Mouse (Mus musculus) gastrocnemius, adult 8-10 months (tissue): ENCODE results near the gene Flg. TPM values are rescaled to one million over a fixed set of nuclear protein-coding genes. Genes with fewer than 3 reads are reported as not detected.

Experiments used
- DNase-seq, 2 experiments: peaks; one replicate each; pipeline ENCODE4 v3.0.0; 2022; ENCODE audit warnings: low spot score in 2 of 2
- total RNA-seq, 4 experiments: library from RNA; stranded (reverse); gene quantifications; 2 replicates each; pipeline ENCODE4 v1.2.4; 2022

Gene Flg
- not detected for total RNA-seq

DNA sequence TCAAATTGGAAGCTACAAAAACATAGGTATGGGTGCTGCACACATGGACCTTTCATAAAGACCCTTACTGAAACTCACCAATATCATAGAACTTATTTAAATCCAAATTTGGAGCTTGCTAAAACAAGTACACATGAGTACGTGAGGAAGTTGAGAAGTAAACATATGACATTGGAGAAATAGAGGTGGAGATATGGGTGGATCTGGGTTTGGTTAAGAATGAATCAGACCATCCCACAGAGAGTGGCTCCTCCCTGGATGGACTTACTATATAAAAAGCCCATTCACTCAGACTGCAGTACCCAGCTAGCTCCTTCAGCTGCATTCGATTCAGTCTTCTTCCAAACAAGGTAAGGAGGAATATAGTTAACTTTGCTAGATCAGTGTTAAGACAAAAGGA is at the start of gene Flg:
Flg (plus strand) TSS at position 301 of the 400 bp plus-strand sequence.
- no peak for DNase-seq

DNA sequence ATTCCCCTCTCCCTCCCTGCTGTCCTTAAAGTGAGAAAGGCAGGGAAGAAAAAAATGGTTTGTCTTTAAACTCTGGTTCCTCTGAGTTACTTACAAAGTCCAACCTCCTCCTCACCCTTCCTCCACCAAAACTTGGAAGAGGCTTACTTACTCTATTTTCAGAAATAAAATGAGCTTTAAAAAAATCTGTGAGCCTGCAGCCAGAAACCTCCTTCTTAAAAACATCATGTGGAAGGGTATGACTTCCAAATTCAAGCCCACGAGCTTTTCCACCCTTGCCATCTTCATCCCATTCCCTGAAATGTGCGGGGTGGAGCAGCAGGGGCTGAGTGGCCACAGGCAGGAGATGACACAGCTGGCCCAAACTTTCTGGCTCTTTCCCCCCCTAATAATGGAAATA is 24.2 kb downstream of the Flg start:
- DNase-seq: no peak

DNA sequence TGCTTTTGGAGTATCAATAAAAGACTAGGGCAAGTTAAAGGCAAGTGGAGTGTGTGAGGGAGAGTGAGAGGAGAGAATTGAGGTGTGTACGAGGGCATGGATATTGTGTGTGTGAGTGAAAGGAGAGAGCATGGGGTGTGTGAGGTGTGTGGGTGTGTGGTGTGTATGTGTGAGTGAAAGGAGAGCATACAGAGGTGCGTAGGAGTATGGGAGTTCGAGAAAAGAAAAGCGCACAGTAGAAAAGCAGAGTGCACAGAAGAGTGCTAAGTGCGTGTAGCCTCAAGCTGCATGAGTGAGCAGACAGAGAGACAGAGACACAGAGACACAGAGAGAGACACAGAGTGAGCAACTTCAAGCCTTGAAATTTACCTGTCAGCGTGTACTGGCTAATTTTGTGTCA is 26.5 kb downstream of the Flg start:
- no peak for DNase-seq

- no peak for DNase-seq
Observed at GRCm38 (mm10) chr3:93301896-93302295, 28.6 kb downstream of the Flg start.

- no peak for DNase-seq
Observed at GRCm38 (mm10) chr3:93306142-93306541, 32.8 kb downstream of the Flg start.

- DNase-seq: no peak
Observed at GRCm38 (mm10) chr3:93311371-93311770, 38.0 kb downstream of the Flg start.

- DNase-seq: no peak
Observed at GRCm38 (mm10) chr3:93314388-93314787, 41.1 kb downstream of the Flg start.

- DNase-seq: no peak
Observed at GRCm38 (mm10) chr3:93319449-93319848, 46.1 kb downstream of the Flg start, which contains the start of gene Hrnr. TSS of gene Hrnr (plus strand) at chr3:93319749.

DNA sequence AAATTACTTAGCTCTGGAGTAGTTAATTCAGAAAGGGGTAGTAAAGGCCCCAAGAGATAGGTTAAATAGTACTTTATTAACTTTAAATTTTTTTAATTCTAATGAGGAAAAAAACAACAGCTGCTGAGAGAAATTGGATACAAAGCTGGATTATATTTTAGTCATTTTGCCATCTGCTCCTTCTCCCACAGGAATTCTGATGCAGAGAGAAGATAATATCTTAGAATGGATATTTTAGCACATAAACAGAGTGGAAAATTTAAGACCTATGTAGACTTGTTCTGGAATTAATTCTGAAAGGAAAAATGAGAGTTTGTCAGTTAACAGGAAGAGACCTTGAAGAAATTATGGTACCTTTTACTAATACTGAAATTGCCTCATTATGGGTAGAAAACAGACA is 64.4 kb downstream of the Flg start:
- no peak for DNase-seq

GRCm38 (mm10) chr3:93340021-93340420 is 66.7 kb downstream of the Flg start:
- DNase-seq: no peak

Other genes starting within 250 kb of the Flg start
- gene Gm4858, start 204.7 kb upstream of the Flg start, total RNA-seq: not detected
- gene Crnn, start 128.7 kb upstream of the Flg start, total RNA-seq: not detected
- gene Flg2, start 76.2 kb upstream of the Flg start, total RNA-seq: not detected
- gene Hrnr, start 46.2 kb downstream of the Flg start, total RNA-seq: not detected
- gene Rptn, start 120.2 kb downstream of the Flg start, total RNA-seq: not detected
- under 1 TPM in 2 of 4 experiments, not detected in 2; 0.05 TPM for gene Tchh, start 168.8 kb downstream of the Flg start, total RNA-seq
- not detected for gene Tchhl1, start 195.2 kb downstream of the Flg start, total RNA-seq
- 10 to 100 TPM; 14.8 to 39.6 (median 19.8) TPM for gene S100a11, start 247.0 kb downstream of the Flg start, total RNA-seq